Mouse (Mus musculus): ENCODE data around the gene Tada3.

DNA sequence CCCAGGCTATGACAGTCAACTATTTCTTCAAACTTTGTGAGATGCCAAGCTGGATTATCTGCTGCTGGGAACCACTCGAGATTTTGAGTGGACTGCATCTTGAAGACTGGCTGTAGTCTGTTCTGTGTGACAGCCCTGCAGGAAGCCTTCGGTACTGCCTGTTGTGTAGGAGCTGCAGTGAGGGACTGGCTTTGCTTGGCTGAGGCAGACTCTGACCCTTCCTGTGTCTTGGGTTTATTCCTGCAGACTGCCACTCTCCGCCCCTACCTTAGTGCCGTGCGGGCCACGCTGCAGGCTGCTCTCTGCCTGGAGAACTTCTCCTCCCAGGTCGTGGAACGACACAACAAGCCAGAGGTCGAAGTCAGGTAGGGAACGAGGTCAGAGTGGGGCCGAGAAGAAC lies 2.8 kb upstream of the Tada3 start:
- TF ChIP-seq CTCF (IDR thresholded peaks at IDR 0.05; ENCODE audit: control insufficient read depth, insufficient read depth, low read length) (no peak), POLR2A (IDR thresholded peaks at IDR 0.05; ENCODE audit: borderline replicate concordance, control insufficient read depth, low read depth, low read length) (peak; percentile 28; the same call in 1 of the 2 replicates)
